Mouse (Mus musculus) right cerebral cortex, postnatal 14 days (tissue): Measurements from ENCODE around the gene Cpeb3.

Source experiments
- DNase-seq: peaks from one replicate; pipeline ENCODE4 v3.0.0; 2022

Cpeb3 gene

GRCm38 (mm10) chr19:37022146-37022545, 186.3 kb downstream of the Cpeb3 start:
- DNase-seq = no peak

- no peak for DNase-seq
These were observed 187.4 kb downstream of the Cpeb3 start for GRCm38 (mm10) chr19:37020951-37021350.

- DNase-seq = no peak
These were observed 187.9 kb downstream of the Cpeb3 start for GRCm38 (mm10) chr19:37020531-37020930.

GRCm38 (mm10) chr19:37018931-37019330, 189.5 kb downstream of the Cpeb3 start:
- no peak for DNase-seq

- peak; percentile 67 for DNase-seq
These were observed 190.0 kb downstream of the Cpeb3 start for GRCm38 (mm10) chr19:37018411-37018810.

- DNase-seq = no peak
These were observed 191.5 kb downstream of the Cpeb3 start for GRCm38 (mm10) chr19:37016890-37017289.

GRCm38 (mm10) chr19:37014173-37014939, 194.0 kb downstream of the Cpeb3 start:
- DNase-seq = no peak

GRCm38 (mm10) chr19:37013461-37013860, 194.9 kb downstream of the Cpeb3 start:
- no peak for DNase-seq

GRCm38 (mm10) chr19:37009878-37010281, 198.5 kb downstream of the Cpeb3 start:
- no peak for DNase-seq

- DNase-seq = no peak
These were observed 203.8 kb downstream of the Cpeb3 start for GRCm38 (mm10) chr19:37004557-37004956.
